Mouse (Mus musculus): Measurements from ENCODE around the gene Pifo. TPM values are rescaled to one million over a fixed set of nuclear protein-coding genes. Genes with fewer than 3 reads are reported as not detected.

Pifo gene
- 2.1 TPM for polyA plus RNA-seq (2017; shearing (Covaris generic))

DNA sequence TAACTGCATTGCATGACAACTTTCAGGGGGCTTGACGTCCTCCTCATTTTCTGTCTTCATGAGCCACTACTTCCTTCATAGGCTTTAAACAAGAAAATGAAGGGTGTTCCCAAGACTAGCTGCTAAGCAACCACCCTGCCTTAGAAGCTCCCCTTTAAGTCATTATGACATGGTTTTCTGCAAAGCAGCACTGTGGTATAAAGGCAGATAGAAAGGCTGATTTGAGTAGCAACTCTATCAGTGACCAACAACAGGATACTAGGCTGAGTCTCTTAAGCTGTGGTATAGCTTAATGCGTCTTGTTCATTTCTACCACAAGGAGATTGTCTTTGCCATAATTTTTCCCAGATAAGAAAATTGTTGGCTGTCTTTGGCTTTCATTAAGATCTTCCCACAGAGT is at the start of gene Pifo:
Gene Pifo, minus strand, starts transcription at position 101 of the 400 bp plus-strand sequence.

GRCm38 (mm10) chr3:106032781-106033180 is 18.3 kb upstream of the Pifo start, which contains the start of gene Chil5:
Gene Chil5 (minus strand): TSS chr3:106032814.

DNA sequence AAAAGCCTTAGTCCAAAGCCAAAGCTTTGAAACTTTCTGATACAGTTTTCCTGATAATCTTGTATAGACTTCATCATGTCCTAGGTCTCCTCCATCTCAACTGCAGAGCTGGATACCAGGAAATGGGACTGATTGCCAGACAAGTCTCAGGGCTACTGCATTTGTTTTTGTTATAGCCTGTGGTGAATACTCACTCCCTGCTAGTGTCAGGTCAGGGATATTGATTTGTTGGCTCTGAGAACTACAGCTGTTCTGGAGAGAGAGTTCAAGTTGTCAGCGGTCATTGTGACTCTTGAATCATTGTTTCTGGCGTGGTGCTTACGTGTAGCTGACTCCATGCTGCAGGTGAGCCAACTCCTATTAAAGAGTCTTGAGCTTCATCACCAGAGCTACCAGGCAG is 41.0 kb downstream of the Pifo start, which contains the start of gene Ovgp1:
Gene Ovgp1, plus strand, starts transcription at position 301 of the 400 bp plus-strand sequence.

DNA sequence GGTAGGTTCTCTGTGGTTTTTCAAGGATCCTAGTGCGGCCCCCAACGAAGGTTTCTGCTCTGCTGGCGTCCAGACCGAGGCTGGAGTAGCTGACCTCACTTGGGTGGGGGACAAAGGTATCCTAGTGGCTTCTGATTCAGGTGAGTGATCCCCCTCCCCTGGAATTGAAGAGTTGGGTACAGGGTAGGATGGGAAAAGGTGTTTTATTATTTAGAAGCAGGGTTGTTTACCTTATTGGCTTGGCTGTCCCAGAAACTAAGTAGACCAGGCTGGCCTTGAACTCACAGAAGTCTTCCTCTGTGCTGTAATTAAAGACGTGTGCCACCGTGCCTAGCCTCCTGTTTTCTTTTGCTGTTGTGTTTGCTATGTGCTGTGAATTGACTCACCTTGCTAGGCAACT is 54.4 kb downstream of the Pifo start, which contains the start of gene Atp5f1:
Gene Atp5f1, minus strand, starts transcription at position 101 of the 400 bp plus-strand sequence.

GRCm38 (mm10) chr3:105958974-105959580 is 55.4 kb downstream of the Pifo start, which contains the start of gene Wdr77:
Gene Wdr77 (plus strand): TSS chr3:105959369.

Other genes starting within 250 kb of the Pifo start
- gene Rap1a, start 213.3 kb downstream of the Pifo start, polyA plus RNA-seq (2017; shearing (Covaris generic)) = 299 TPM
- not detected for gene Adora3, start 143.8 kb downstream of the Pifo start, polyA plus RNA-seq (2017; shearing (Covaris generic))
- 0.33 TPM for gene Tmigd3, start 143.7 kb downstream of the Pifo start, polyA plus RNA-seq (2017; shearing (Covaris generic))
- 0.88 TPM for gene I830077J02Rik, start 82.0 kb downstream of the Pifo start, polyA plus RNA-seq (2017; shearing (Covaris generic))
- gene Wdr77, start 55.3 kb downstream of the Pifo start, polyA plus RNA-seq (2017; shearing (Covaris generic)) = 97.3 TPM
- gene Atp5f1, start 54.5 kb downstream of the Pifo start, polyA plus RNA-seq (2017; shearing (Covaris generic)) = 361 TPM
- gene Ovgp1, start 40.9 kb downstream of the Pifo start, polyA plus RNA-seq (2017; shearing (Covaris generic)) = 5.8 TPM
- 8.7 TPM for gene Chil5, start 18.2 kb upstream of the Pifo start, polyA plus RNA-seq (2017; shearing (Covaris generic))
- gene Chia1, start 98.6 kb upstream of the Pifo start, polyA plus RNA-seq (2017; shearing (Covaris generic)) = 0.57 TPM
- gene Chil3, start 152.9 kb upstream of the Pifo start, polyA plus RNA-seq (2017; shearing (Covaris generic)) = not detected
- not detected for gene Chil4, start 204.9 kb upstream of the Pifo start, polyA plus RNA-seq (2017; shearing (Covaris generic))